Mouse (Mus musculus): ENCODE results near the gene Wdr86.
"Not testable (repeated sequence)": the region's sequence is repeated elsewhere in the genome, so short reads cannot be mapped to it uniquely, and the experiment has no call there.

Wdr86 gene

DNA sequence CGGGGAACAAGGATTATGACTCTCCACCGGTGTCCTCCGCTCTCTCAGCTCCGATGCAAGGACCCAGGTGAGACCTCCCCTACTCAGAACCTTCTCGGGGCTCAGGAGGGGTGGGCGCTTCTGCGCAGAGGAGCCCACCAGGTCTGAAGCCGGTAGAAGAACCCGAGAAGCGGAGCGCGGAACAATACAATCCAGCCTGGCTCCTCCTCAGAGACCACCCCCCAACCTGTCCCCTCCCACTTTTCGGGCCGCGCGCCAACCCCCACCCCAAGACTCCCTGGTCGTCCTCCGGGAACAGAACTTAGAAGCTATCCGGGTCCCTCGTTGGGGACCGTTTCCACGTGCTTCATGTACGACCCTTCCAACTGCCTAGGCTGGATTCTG is at the start of gene Wdr86:
TSS of gene Wdr86 (minus strand) at position 240 of the 384 bp plus-strand sequence.
- no peak for DNase-seq (ENCODE audit: low spot score in 2 of 2)

- no peak for DNase-seq (ENCODE audit: low spot score in 2 of 2)
Measured at GRCm38 (mm10) chr5:24779881-24780512, 49.5 kb upstream of the Wdr86 start.

DNA sequence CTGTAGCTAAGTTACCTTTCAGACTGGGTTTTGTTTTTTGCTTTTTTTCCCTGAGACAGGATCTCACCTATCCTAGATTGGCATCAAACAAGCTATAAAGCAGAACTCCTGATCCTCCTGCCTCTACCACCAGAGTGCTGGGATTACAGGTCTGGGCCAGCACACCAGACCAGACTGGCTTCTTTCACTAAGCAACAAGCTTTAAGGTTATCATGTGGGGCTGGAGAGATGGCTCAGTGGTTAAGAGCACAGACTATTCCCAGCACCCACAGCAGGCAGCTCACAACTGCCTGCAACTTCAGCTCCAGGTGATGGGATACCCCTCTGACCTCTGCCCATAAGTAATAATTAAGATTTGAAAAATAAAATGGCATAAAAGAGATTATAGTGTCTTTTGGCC is 48.8 kb upstream of the Wdr86 start:
- no peak for DNase-seq (ENCODE audit: low spot score in 2 of 2)

DNA sequence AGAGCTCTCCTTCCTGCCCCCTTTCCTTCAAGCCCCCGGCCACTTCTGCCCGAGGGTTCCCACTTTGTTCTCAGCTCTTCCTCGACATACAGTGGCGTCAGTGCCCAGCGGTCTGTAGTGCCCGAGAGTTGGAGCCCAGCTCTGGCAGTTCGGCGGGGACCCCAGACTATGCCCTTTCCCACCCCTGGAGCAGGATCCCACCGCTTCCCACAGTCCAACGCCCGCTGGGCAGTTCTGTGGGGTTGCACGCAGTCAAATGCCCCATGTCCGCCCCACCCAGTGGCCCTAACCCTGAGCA is 48.3 kb upstream of the Wdr86 start:
- no peak for DNase-seq (ENCODE audit: low spot score in 2 of 2)

- no peak for DNase-seq (ENCODE audit: low spot score in 2 of 2)
Measured at GRCm38 (mm10) chr5:24778082-24778842, 47.7 kb upstream of the Wdr86 start.

DNA sequence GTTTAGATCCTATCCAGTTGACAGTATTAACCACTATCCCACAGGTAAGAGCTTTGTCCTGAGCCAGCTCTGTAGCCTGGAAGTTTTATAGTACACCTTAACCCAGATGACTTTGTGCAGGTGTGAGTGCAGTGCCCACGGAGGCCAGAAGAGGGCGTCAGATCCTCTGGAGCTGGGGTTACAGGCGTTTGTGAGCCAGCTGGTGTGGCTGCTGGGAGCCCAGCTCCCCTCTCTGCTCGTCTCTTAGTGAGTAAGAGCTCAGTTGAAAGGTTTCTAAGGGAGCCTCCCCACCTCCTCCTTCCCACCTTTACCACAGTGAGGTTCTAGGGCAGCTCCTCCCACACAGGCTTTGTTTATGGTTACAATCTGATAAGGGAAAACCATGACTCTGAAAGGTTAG is 46.2 kb upstream of the Wdr86 start:
- DNase-seq (ENCODE audit: low spot score in 2 of 2): no peak

GRCm38 (mm10) chr5:24774549-24774948 is 44.0 kb upstream of the Wdr86 start:
- not testable (repeated sequence) for DNase-seq (ENCODE audit: low spot score in 2 of 2)

- DNase-seq (ENCODE audit: low spot score in 2 of 2): no peak
Measured at GRCm38 (mm10) chr5:24757816-24758215, 27.3 kb upstream of the Wdr86 start, which contains the start of gene Crygn. TSS of gene Crygn (minus strand) at chr5:24758008.

DNA sequence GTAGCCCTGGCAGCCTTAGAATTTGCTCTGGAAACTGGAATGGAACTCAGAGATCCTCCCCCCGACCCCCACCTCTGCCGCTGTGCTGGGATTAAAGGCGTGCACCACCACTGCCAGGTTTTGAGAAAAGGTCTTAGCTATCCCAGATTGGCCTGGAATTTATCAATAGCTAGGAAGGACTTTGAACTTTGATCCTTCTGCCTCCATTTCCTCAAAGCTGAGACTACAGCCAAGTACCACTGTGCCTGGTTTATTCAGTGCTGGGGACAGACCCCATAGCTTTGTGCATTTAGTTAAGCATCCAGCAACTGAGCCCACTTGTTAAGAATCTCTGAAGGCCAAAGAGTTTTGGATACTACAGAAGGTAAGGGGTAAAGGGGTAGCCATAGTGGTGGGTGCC is 26.4 kb upstream of the Wdr86 start:
- DNase-seq (ENCODE audit: low spot score in 2 of 2): no peak

GRCm38 (mm10) chr5:24752175-24752498 is 21.6 kb upstream of the Wdr86 start:
- no peak for DNase-seq (ENCODE audit: low spot score in 2 of 2)

GRCm38 (mm10) chr5:24751305-24752174 is 21.0 kb upstream of the Wdr86 start:
- peak in 1 of 2 experiments; percentile 22 for DNase-seq (ENCODE audit: low spot score in 2 of 2)

- peak; percentile 75 to 77 for DNase-seq (ENCODE audit: low spot score in 2 of 2)
Measured at GRCm38 (mm10) chr5:24750321-24751304, 20.1 kb upstream of the Wdr86 start.

- DNase-seq (ENCODE audit: low spot score in 2 of 2): no peak
Measured at GRCm38 (mm10) chr5:24749731-24750130, 19.2 kb upstream of the Wdr86 start.

- DNase-seq (ENCODE audit: low spot score in 2 of 2): no peak
Measured at GRCm38 (mm10) chr5:24747533-24747932, 17.0 kb upstream of the Wdr86 start.

GRCm38 (mm10) chr5:24743956-24744355 is 13.4 kb upstream of the Wdr86 start:
- no peak for DNase-seq (ENCODE audit: low spot score in 2 of 2)

DNA sequence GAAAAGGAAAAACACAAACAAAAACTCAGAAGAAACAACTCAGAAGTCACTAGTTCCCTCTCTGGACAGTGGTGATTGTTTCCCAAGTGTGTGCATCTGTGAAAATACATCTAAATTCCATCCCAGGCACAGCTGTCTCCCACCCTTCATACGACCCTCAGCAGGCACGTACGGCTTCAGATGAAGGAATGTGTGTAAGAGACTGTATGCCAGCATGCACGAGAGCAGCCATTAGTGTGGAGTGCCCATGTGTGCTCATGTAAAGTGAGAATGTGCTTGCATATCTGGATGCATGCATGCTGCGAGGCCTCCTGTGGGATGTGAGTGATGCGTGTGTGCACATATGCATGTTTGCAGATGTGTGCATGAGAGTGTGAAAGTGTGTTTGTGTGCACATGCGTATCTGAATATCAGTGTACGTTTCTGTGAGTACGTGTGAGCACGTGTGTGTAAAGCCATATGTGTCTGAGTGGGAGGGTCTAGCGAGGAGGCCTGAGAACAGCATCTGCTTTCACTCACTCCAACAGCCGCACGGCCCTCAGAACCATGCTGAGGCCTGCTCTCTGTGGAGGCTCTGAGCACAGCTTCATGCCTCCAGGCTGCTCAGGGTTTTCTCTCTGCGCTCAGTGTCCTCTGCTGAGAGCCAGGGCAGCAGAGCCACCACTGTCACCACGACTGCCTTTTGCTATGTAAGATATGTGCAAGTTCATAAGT is 10.8 kb upstream of the Wdr86 start:
- DNase-seq (ENCODE audit: low spot score in 2 of 2): no peak

GRCm38 (mm10) chr5:24739141-24739753 is 8.7 kb upstream of the Wdr86 start:
- peak in 1 of 2 experiments; percentile 14 for DNase-seq (ENCODE audit: low spot score in 2 of 2)

GRCm38 (mm10) chr5:24738517-24738916 is 8.0 kb upstream of the Wdr86 start:
- no peak for DNase-seq (ENCODE audit: low spot score in 2 of 2)

- DNase-seq (ENCODE audit: low spot score in 2 of 2): no peak
Measured at GRCm38 (mm10) chr5:24737595-24737994, 7.1 kb upstream of the Wdr86 start.

DNA sequence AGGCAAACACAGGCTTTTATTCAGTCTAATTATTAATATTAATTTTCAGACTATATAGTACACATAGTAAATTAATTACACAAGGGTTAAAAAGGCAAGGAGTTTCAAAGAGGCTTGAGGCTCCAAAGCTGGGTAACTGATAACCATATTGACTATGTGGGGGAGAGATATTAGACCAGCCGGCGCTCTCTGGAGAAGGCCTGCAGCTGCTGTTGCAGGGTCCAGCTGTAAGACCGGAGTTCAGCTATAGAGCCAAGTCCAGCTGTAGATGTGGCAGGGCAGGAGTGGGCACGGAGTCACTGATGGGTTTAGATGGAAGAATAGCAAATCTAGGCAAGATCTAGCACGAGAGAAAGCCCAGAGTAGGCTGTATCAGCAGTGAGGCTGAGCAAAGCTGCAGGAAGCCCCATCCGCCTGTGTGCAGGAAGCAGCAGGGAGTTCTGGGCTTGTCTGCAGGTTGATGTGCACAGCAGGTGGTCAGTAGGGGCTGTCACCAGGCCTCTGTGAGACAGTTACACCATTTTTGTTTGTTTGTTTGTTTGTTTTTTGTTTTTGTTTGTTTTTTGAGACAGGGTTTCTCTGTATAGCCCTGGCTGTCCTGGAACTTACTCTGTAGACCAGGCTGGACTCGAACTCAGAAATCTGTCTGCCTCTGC is 3.4 kb upstream of the Wdr86 start:
- DNase-seq (ENCODE audit: low spot score in 2 of 2): no peak

All from right cerebral cortex, postnatal 36 days (tissue).